Mouse (Mus musculus) urinary bladder, adult 18-20 months (tissue): ENCODE data around the gene Olfr247.
"Not testable (repeated sequence)": the region's sequence is repeated elsewhere in the genome, so short reads cannot be mapped to it uniquely, and the experiment has no call there.

Experiments used
- DNase-seq, 2 experiments: peaks; one replicate each; pipeline ENCODE4 v3.0.0; 2022; ENCODE audit warnings: low spot score in 2 of 2, mixed read lengths in 2 of 2

Olfr247 gene

DNA sequence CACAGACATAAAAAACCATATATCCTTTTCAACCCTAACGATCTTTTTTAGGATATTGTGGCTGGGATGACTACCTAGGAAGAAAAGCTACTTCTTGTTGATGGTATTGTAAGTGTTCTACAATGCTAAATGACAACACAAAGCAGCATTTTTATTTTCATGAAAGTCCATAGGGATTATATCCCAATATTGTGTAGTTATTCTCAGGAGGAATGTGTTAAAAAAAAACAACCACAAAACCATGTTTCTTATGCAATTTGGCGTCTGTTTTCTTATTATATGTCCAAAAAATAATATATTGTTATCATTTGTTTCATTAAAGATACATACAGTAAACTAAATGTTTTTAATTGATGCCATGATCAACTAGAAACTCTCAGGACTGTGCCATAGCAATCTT lies at the start of gene Olfr247:
Gene Olfr247 (minus strand): TSS at position 101 of the 400 bp plus-strand sequence.
- DNase-seq: not testable (repeated sequence)

DNA sequence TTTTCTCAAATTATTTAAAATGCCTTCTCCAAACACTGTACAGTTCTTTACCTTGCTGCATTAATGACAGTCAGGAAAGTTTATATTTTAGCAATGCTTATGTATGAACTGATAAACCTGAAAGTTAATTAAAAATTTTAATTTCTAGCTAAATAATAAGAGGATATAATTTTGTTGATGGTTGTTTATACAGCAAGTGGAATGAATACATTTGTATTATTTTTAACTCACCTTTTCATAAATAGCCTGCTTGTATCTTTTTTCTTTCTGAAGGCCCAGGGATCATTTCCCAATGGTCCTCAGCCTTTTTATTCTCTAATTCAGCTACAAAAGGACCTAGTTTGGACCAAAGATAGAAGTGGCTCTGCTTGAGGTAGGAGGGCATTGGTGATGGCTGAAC lies 36.4 kb upstream of the Olfr247 start, which contains the start of gene Olfr820:
Gene Olfr820 (plus strand): TSS at position 301 of the 400 bp plus-strand sequence.
- no peak for DNase-seq

GRCm38 (mm10) chr10:130005366-130005765 lies 29.4 kb upstream of the Olfr247 start:
- DNase-seq: not testable (repeated sequence)

GRCm38 (mm10) chr10:130004104-130004503 lies 28.2 kb upstream of the Olfr247 start:
- not testable (repeated sequence) for DNase-seq

- DNase-seq: not testable (repeated sequence)
Measured at GRCm38 (mm10) chr10:129984962-129985361, 9.0 kb upstream of the Olfr247 start, which contains the start of gene Gm10310. Gm10310 (minus strand) TSS chr10:129985062.

DNA sequence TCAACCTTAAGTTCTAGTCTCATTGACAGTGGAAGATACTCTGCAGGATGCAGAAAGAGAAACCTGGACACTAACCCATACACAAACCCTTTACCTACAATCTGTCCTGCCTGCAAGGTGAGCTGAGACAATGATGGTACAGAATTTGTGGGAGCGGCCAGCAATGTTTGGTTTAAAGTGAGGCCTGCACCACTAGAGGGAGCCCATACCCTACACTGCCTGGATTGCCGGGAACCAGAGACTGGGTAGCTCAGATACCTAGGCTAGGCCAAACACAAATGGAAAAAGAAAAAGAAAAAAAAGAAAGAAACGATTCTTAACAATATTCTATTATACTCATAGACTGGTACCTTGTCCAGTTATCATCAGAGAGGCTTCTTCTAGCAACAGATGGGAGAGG lies 5.9 kb upstream of the Olfr247 start:
- not testable (repeated sequence) for DNase-seq

DNA sequence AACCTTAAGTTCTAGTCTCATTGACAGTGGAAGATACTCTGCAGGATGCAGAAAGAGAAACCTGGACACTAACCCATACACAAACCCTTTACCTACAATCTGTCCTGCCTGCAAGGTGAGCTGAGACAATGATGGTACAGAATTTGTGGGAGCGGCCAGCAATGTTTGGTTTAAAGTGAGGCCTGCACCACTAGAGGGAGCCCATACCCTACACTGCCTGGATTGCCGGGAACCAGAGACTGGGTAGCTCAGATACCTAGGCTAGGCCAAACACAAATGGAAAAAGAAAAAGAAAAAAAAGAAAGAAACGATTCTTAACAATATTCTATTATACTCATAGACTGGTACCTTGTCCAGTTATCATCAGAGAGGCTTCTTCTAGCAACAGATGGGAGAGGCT lies 2.9 kb downstream of the Olfr247 start:
- DNase-seq: not testable (repeated sequence)

DNA sequence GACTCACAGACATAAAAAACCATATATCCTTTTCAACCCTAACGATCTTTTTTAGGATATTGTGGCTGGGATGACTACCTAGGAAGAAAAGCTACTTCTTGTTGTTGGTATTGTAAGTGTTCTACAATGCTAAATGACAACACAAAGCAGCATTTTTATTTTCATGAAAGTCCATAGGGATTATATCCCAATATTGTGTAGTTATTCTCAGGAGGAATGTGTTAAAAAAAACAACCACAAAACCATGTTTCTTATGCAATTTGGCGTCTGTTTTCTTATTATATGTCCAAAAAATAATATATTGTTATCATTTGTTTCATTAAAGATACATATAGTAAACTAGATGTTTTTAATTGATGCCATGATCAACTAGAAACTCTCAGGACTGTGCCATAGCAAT lies 8.8 kb downstream of the Olfr247 start, which contains the start of gene Olfr819:
Gene Olfr819 (minus strand): TSS at position 101 of the 400 bp plus-strand sequence.
- DNase-seq: not testable (repeated sequence)

DNA sequence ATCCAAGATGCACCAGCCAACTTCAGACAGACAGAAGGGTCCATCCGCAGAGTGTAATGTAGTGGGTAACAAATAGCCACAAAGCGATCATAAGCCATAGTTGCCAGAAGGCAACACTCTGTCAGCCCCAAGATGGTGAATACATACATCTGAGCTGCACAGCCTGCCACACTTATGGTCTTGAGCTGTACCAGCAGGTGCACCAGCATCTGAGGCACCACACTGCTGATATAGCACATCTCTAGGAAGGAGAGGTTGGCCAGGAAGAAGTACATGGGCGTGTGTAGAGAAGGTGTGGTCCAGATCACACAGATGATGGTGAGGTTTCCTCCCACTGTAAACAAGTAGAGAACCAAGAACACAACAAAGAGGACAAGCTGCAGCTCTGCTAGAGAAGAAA lies 9.7 kb downstream of the Olfr247 start:
- not testable (repeated sequence) for DNase-seq

DNA sequence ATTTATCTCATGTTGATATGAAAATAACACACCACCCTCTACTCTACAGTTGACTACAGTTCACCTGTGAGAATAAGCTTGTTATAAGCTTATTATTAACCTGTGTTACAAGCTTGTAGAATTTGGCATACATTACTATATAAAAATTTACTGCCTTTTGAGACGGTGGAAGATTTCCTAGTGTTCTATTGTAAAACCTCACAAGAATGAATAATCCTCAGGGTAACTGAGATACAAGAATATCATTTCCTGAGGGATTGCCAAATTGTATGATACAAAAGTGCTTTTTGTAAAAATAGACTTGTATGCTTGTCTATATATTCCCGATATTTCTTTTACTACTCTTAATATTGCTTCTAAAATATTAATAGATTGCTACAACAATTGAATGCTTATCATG lies 26.9 kb downstream of the Olfr247 start, which contains the start of gene Olfr818:
Gene Olfr818 (minus strand): TSS at position 101 of the 400 bp plus-strand sequence.
- no peak for DNase-seq
